Mouse (Mus musculus) intestine, embryonic 14.5 days (tissue): ENCODE measurements at regions not wholly inside any gene's neighbourhood (a gene's known extent, or its start where the extent isn't known, plus 50 kb on each side); places are given as distances from the start of the nearest gene placed in this dataset.

ENCODE experiments used
- ATAC-seq: fragments of 200-750 bp; cut with Nextera tagmentation; replicated peaks from 2 replicates; pipeline ENCODE4 v1.8.0; 2017; ENCODE audit warnings: low read depth, moderate number of reproducible peaks, moderate TSS enrichment, moderate library complexity; ENCODE audit not compliant: low FRiP score, low TSS enrichment
- DNase-seq: peaks from one replicate; pipeline ENCODE4 v3.0.0-alpha.2; 2018; ENCODE audit warnings: low spot score
- H3K27ac ChIP-seq: fragments of 300-500 bp; sonication (generic); 2 replicates; pipeline ENCODE4 v1.5.1; 2014; ENCODE audit warnings: low read depth, mild to moderate bottlenecking, control low read depth
- H3K27me3 ChIP-seq: fragments of 300-500 bp; sonication (generic); replicated peaks from 2 replicates; pipeline ENCODE4 v1.6.1; 2014; ENCODE audit warnings: low read length, control low read depth; ENCODE audit not compliant: control insufficient read depth, insufficient read depth
- H3K36me3 ChIP-seq: fragments of 300-500 bp; sonication (generic); 2 replicates; pipeline ENCODE4 v1.6.1; 2014; ENCODE audit warnings: low read length, control low read depth; ENCODE audit not compliant: control insufficient read depth, insufficient read depth
- H3K4me1 ChIP-seq: fragments of 300-500 bp; sonication (generic); replicated peaks from 2 replicates; pipeline ENCODE4 v1.6.1; 2014; ENCODE audit warnings: low read length, control low read depth, mixed read lengths; ENCODE audit not compliant: control insufficient read depth, insufficient read depth
- H3K4me2 ChIP-seq: fragments of 300-500 bp; sonication (generic); 2 replicates; pipeline ENCODE4 v1.6.1; 2014; ENCODE audit warnings: low read length
- H3K4me3 ChIP-seq: fragments of 300-500 bp; sonication (generic); 2 replicates; pipeline ENCODE4 v1.5.1; 2014; ENCODE audit warnings: low read depth, low read length, control low read depth, mixed read lengths
- H3K9ac ChIP-seq: fragments of 300-500 bp; sonication (generic); 2 replicates; pipeline ENCODE4 v1.6.1; 2014; ENCODE audit warnings: mild to moderate bottlenecking, low read length
- H3K9me3 ChIP-seq: fragments of 300-500 bp; sonication (generic); 2 replicates; pipeline ENCODE4 v1.6.1; 2016; ENCODE audit warnings: low read length, control low read depth; ENCODE audit not compliant: control insufficient read depth
- WGBS: fragments of 180-500 bp; shearing (Covaris S2); extraction: QIAGEN DNeasy Blood & Tissue Kit; methylation state at CpG from one replicate; pipeline ENCODE4 v1.1.7; 2014; 5-methylcytosine and 5-hydroxymethylcytosine counted together

DNA sequence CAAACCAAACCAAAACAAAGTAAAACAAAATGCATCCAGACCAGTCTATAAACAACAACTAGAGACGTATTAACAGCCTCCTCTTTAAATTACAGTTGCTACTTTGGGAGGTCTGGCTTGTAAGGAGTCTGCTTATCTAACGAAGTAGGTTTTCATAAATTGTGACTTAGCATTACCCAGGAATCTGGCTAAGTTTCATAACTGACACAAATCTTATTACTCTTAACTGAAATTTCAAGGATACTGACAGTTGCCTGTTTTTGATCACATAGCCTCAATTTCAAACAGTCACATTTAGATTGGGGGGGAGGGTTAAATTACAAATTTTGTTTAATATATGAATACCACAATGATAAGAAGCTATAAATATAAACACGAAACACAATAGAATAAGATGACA lies 2097.5 kb downstream of the 9330182O14Rik start:
- 75% methylated on average over 3 of the region's 3 CpGs for WGBS
- Histone ChIP-seq H3K9me3 (no peaks in the 10 kb centered on the region; the same call in 1 of the 2 replicates), H3K9ac (no peak overlapping the region), H3K27ac (no peak overlapping the region), H3K36me3 (no peaks in the 10 kb centered on the region), H3K4me2 (no peak overlapping the region), H3K27me3 (no peaks in the 10 kb centered on the region), H3K4me1 (no peaks in the 10 kb centered on the region), H3K4me3 (no peak overlapping the region)
- DNase-seq (no peak), ATAC-seq (no peak)

GRCm38 (mm10) chr15:42246812-42247211 lies 2112.6 kb downstream of the 9330182O14Rik start:
- Histone ChIP-seq H3K9me3 (peaks cover 4% of the 10 kb centered on the region; the same call in 1 of the 2 replicates), H3K27ac (no peak overlapping the region), H3K4me1 (no peaks in the 10 kb centered on the region), H3K4me3 (no peak overlapping the region), H3K4me2 (no peak overlapping the region), H3K36me3 (no peaks in the 10 kb centered on the region), H3K9ac (no peak overlapping the region), H3K27me3 (no peaks in the 10 kb centered on the region)
- 100% methylated on average over 1 of the region's 1 CpGs for WGBS
- DNase-seq (no peak), ATAC-seq (no peak)

DNA sequence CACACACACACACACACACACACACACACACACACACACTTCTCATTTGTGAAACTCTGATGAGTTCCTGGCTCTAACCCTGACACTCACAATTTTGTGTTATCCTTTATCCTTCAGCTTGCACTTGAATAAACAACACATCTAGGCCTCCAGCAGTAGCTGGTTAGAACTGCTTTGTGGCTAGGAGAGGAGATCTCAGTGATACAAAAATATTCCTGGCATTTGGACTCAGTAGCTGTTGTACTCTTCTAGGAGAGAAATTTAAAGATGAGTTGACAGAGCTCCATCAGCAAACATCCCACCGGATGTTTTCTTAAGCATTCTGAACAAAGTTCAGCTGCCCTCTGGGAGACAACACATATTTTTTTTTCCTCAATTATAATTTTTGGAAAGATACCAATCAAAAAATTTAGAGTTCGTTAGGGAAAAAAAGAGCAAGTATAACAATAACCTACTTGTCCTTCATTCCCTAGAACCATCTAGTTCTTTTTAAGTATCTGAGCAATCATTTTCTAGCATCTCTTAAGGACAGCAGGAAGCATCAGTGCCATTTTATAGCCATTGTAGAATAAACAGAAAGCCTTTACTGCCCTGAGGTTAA lies 2118.7 kb downstream of the 9330182O14Rik start:
- H3K27me3 ChIP-seq: no peaks in the 10 kb centered on the region
- DNase-seq (no peak), ATAC-seq (no peak)
- no peak overlapping the region for H3K4me3 ChIP-seq
- 0 out of 2 replicates have a peak overlapping the region, but pooled peaks have one; percentile 38 for H3K27ac ChIP-seq
- no peak overlapping the region for H3K9ac ChIP-seq
- no peaks in the 10 kb centered on the region for H3K9me3 ChIP-seq
- no peaks in the 10 kb centered on the region for H3K4me1 ChIP-seq
- 45% methylated on average over 2 of the region's 2 CpGs for WGBS
- H3K36me3 ChIP-seq: no peaks in the 10 kb centered on the region
- H3K4me2 ChIP-seq: no peak overlapping the region

DNA sequence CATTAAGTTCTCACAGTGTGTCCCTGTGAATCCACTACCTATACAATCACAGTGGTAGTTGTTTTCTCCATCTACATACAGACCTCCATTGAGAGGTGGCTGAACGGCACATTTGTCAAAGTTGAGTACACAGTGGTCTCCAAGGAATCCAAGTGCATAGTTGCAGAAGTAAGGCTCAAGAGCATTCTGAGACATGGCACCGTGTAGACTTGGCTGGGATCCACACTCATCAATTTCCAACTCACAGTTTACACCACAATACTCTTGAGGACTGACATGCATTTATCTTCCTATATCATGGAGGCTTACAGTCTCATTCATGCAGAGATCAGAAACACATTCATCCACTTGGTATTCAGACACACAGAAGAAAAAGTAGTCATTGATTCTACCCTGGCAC lies 2122.2 kb downstream of the 9330182O14Rik start:
- ATAC-seq: no peak

GRCm38 (mm10) chr15:42275117-42275516 lies 2141.0 kb downstream of the 9330182O14Rik start:
- Histone ChIP-seq H3K9me3 (no peaks in the 10 kb centered on the region), H3K36me3 (no peaks in the 10 kb centered on the region), H3K9ac (no peak overlapping the region), H3K27me3 (no peaks in the 10 kb centered on the region), H3K4me2 (no peak overlapping the region), H3K4me1 (no peaks in the 10 kb centered on the region), H3K27ac (no peak overlapping the region), H3K4me3 (no peak overlapping the region)
- WGBS: 58% methylated on average over 1 of the region's 1 CpGs
- DNase-seq (no peak), ATAC-seq (no peak)

More for the DNA sequence above, 2122.2 kb downstream of the 9330182O14Rik start:
- Histone ChIP-seq H3K9ac (no peak overlapping the region), H3K27me3 (no peaks in the 10 kb centered on the region), H3K4me1 (no peaks in the 10 kb centered on the region), H3K27ac (no peak overlapping the region), H3K4me3 (no peak overlapping the region), H3K4me2 (no peak overlapping the region), H3K9me3 (no peaks in the 10 kb centered on the region), H3K36me3 (no peaks in the 10 kb centered on the region)
- WGBS: 66% methylated on average over 2 of the region's 2 CpGs
- DNase-seq: no peak

GRCm38 (mm10) chr15:42277247-42277646 lies 2143.1 kb downstream of the 9330182O14Rik start:
- H3K9ac ChIP-seq: no peak overlapping the region
- no peaks in the 10 kb centered on the region for H3K27me3 ChIP-seq
- WGBS: 73% methylated on average over 2 of the region's 2 CpGs
- no peak overlapping the region for H3K27ac ChIP-seq
- no peak for ATAC-seq
- no peak overlapping the region for H3K4me3 ChIP-seq
- no peaks in the 10 kb centered on the region for H3K9me3 ChIP-seq
- no peak overlapping the region for H3K4me2 ChIP-seq
- no peaks in the 10 kb centered on the region for H3K4me1 ChIP-seq
- H3K36me3 ChIP-seq: no peaks in the 10 kb centered on the region
- DNase-seq: no peak

GRCm38 (mm10) chr15:42280810-42281209 lies 2146.6 kb downstream of the 9330182O14Rik start:
- Histone ChIP-seq H3K9ac (no peak overlapping the region), H3K27ac (no peak overlapping the region), H3K36me3 (no peaks in the 10 kb centered on the region), H3K27me3 (no peaks in the 10 kb centered on the region), H3K4me1 (no peaks in the 10 kb centered on the region), H3K4me3 (no peak overlapping the region), H3K9me3 (no peaks in the 10 kb centered on the region), H3K4me2 (no peak overlapping the region)
- WGBS: 94% methylated on average over 3 of the region's 3 CpGs
- DNase-seq: no peak
- no peak for ATAC-seq

- no peaks in the 10 kb centered on the region for H3K9me3 ChIP-seq
- H3K36me3 ChIP-seq: no peaks in the 10 kb centered on the region
- no peak for ATAC-seq
- no peak overlapping the region for H3K9ac ChIP-seq
- 18% methylated on average over 4 of the region's 4 CpGs for WGBS
- H3K4me1 ChIP-seq: peaks cover 5% of the 10 kb centered on the region; the same call in 1 of the 2 replicates
- no peak overlapping the region for H3K4me2 ChIP-seq
- H3K27ac ChIP-seq: no peak overlapping the region
- no peaks in the 10 kb centered on the region for H3K27me3 ChIP-seq
- no peak overlapping the region for H3K4me3 ChIP-seq
- DNase-seq: no peak
Observed at GRCm38 (mm10) chr15:42296406-42296805, 2162.2 kb downstream of the 9330182O14Rik start.

DNA sequence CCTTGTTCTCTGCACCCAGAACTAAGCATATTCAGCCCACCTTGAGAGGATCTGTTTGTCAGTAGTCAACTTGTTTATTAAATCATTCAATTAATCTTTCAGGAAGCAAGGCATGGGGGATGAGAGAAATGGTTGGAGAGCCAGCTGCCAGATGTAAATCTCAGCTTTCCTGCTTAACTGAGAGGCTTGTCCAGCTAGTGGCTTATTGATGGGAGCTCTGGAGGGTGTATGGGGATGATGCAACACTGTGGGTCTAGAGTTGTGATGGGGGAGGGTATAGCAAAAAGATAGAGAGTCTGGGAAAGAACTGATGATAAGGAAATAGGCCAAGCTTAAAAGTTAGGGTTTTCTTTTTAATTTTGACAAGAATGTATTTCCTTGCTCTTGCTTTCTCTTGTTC lies 2163.3 kb downstream of the 9330182O14Rik start:
- Histone ChIP-seq H3K27me3 (no peaks in the 10 kb centered on the region), H3K36me3 (no peaks in the 10 kb centered on the region), H3K4me1 (peaks cover 5% of the 10 kb centered on the region; the same call in 1 of the 2 replicates), H3K4me3 (no peak overlapping the region), H3K9ac (no peak overlapping the region), H3K4me2 (no peak overlapping the region), H3K9me3 (no peaks in the 10 kb centered on the region), H3K27ac (no peak overlapping the region)
- DNase-seq (no peak), ATAC-seq (no peak)
